Mouse (Mus musculus): Measurements from ENCODE around the gene Ctnnbl1. TPM values are rescaled to one million over a fixed set of nuclear protein-coding genes. Genes with fewer than 3 reads are reported as not detected.

The Ctnnbl1 gene
- polyA plus RNA-seq, 1 experiment from 2014 or later = 50.1 TPM

GRCm38 (mm10) chr2:157704991-157705776, 32.0 kb upstream of the Ctnnbl1 start:
- no peak overlapping the region for H3K9ac ChIP-seq (ENCODE audit: low read depth, low read length)
- no peak for DNase-seq (ENCODE audit: low spot score)
- no peak overlapping the region for H3K4me2 ChIP-seq (ENCODE audit: low read depth, low read length)
- no peak overlapping the region for H3K4me3 ChIP-seq (ENCODE audit: low read depth, low read length)
- no peaks in the 10 kb centered on the region for H3K9me3 ChIP-seq (ENCODE audit: control insufficient read depth, low read length)
- no peak for ATAC-seq (ENCODE audit: low read depth)
- H3K27ac ChIP-seq (replicated peaks; ENCODE audit: low read depth, low read length) = no peak overlapping the region
- H3K4me1 ChIP-seq (ENCODE audit: control insufficient read depth, insufficient read depth, low read length) = no peaks in the 10 kb centered on the region; the same call in 1 of the 2 replicates
- WGBS = 35% methylated on average over 28 of the region's 28 CpGs
- H3K27me3 ChIP-seq (replicated peaks; ENCODE audit: control insufficient read depth, insufficient read depth, low read length) = 0 out of 2 replicates have a peak, but pooled peaks cover 4% of the 10 kb centered on the region
- no peaks in the 10 kb centered on the region for H3K36me3 ChIP-seq (ENCODE audit: control insufficient read depth, insufficient read depth, low read length)

GRCm38 (mm10) chr2:157705777-157706158, 31.4 kb upstream of the Ctnnbl1 start:
- Histone ChIP-seq H3K4me2 (ENCODE audit: low read depth, low read length) (no peak overlapping the region), H3K4me3 (ENCODE audit: low read depth, low read length) (no peak overlapping the region), H3K27ac (replicated peaks; ENCODE audit: low read depth, low read length) (no peak overlapping the region), H3K4me1 (ENCODE audit: control insufficient read depth, insufficient read depth, low read length) (no peaks in the 10 kb centered on the region; the same call in 1 of the 2 replicates), H3K36me3 (ENCODE audit: control insufficient read depth, insufficient read depth, low read length) (no peaks in the 10 kb centered on the region), H3K27me3 (replicated peaks; ENCODE audit: control insufficient read depth, insufficient read depth, low read length) (0 out of 2 replicates have a peak, but pooled peaks cover 4% of the 10 kb centered on the region), H3K9ac (ENCODE audit: low read depth, low read length) (no peak overlapping the region), H3K9me3 (ENCODE audit: control insufficient read depth, low read length) (no peaks in the 10 kb centered on the region)
- 43% methylated on average over 5 of the region's 8 CpGs for WGBS
- ATAC-seq (ENCODE audit: low read depth) (no peak), DNase-seq (ENCODE audit: low spot score) (no peak)

GRCm38 (mm10) chr2:157707191-157707923, 29.8 kb upstream of the Ctnnbl1 start:
- no peak overlapping the region for H3K9ac ChIP-seq (ENCODE audit: low read depth, low read length)
- 55% methylated on average over 11 of the region's 11 CpGs for WGBS
- no peak overlapping the region for H3K4me3 ChIP-seq (ENCODE audit: low read depth, low read length)

GRCm38 (mm10) chr2:157712677-157713076, 24.5 kb upstream of the Ctnnbl1 start:
- no peak overlapping the region for H3K4me3 ChIP-seq (ENCODE audit: low read depth, low read length)
- no peaks in the 10 kb centered on the region for H3K36me3 ChIP-seq (ENCODE audit: control insufficient read depth, insufficient read depth, low read length)
- peaks cover 7% of the 10 kb centered on the region; the same call in 1 of the 2 replicates for H3K4me1 ChIP-seq (ENCODE audit: control insufficient read depth, insufficient read depth, low read length)
- H3K9ac ChIP-seq (ENCODE audit: low read depth, low read length) = no peak overlapping the region
- no peaks in the 10 kb centered on the region for H3K9me3 ChIP-seq (ENCODE audit: control insufficient read depth, low read length)
- no peak for ATAC-seq (ENCODE audit: low read depth)
- WGBS = 80% methylated on average over 6 of the region's 6 CpGs
- no peak overlapping the region for H3K27ac ChIP-seq (replicated peaks; ENCODE audit: low read depth, low read length)
- no peak for DNase-seq (ENCODE audit: low spot score)
- H3K27me3 ChIP-seq (replicated peaks; ENCODE audit: control insufficient read depth, insufficient read depth, low read length) = no peaks in the 10 kb centered on the region
- H3K4me2 ChIP-seq (ENCODE audit: low read depth, low read length) = no peak overlapping the region

More at GRCm38 (mm10) chr2:157707191-157707923, 29.8 kb upstream of the Ctnnbl1 start:
- no peak overlapping the region for H3K4me2 ChIP-seq (ENCODE audit: low read depth, low read length)
- DNase-seq (ENCODE audit: low spot score) (no peak), ATAC-seq (ENCODE audit: low read depth) (0 out of 2 replicates have a peak, but pooled peaks have one; percentile 12)
- H3K9me3 ChIP-seq (ENCODE audit: control insufficient read depth, low read length) = no peaks in the 10 kb centered on the region
- no peaks in the 10 kb centered on the region for H3K36me3 ChIP-seq (ENCODE audit: control insufficient read depth, insufficient read depth, low read length)
- no peak overlapping the region for H3K27ac ChIP-seq (replicated peaks; ENCODE audit: low read depth, low read length)
- no peaks in the 10 kb centered on the region; the same call in 1 of the 2 replicates for H3K4me1 ChIP-seq (ENCODE audit: control insufficient read depth, insufficient read depth, low read length)
- H3K27me3 ChIP-seq (replicated peaks; ENCODE audit: control insufficient read depth, insufficient read depth, low read length) = 0 out of 2 replicates have a peak, but pooled peaks cover 4% of the 10 kb centered on the region

- Histone ChIP-seq H3K4me3 (ENCODE audit: low read depth, low read length) (no peak overlapping the region), H3K9ac (ENCODE audit: low read depth, low read length) (no peak overlapping the region), H3K27ac (replicated peaks; ENCODE audit: low read depth, low read length) (no peak overlapping the region), H3K4me1 (ENCODE audit: control insufficient read depth, insufficient read depth, low read length) (0 out of 2 replicates have a peak, but pooled peaks cover 7% of the 10 kb centered on the region), H3K9me3 (ENCODE audit: control insufficient read depth, low read length) (no peaks in the 10 kb centered on the region), H3K36me3 (ENCODE audit: control insufficient read depth, insufficient read depth, low read length) (no peaks in the 10 kb centered on the region), H3K4me2 (ENCODE audit: low read depth, low read length) (no peak overlapping the region), H3K27me3 (replicated peaks; ENCODE audit: control insufficient read depth, insufficient read depth, low read length) (no peaks in the 10 kb centered on the region)
- DNase-seq (ENCODE audit: low spot score) (no peak), ATAC-seq (ENCODE audit: low read depth) (no peak)
- WGBS = 58% methylated on average over 12 of the region's 12 CpGs
These were observed 21.5 kb upstream of the Ctnnbl1 start for GRCm38 (mm10) chr2:157715586-157716191.

- H3K36me3 ChIP-seq (ENCODE audit: control insufficient read depth, insufficient read depth, low read length) = no peaks in the 10 kb centered on the region
- ATAC-seq (ENCODE audit: low read depth) (no peak), DNase-seq (ENCODE audit: low spot score) (no peak)
- H3K9ac ChIP-seq (ENCODE audit: low read depth, low read length) = no peak overlapping the region
- H3K4me3 ChIP-seq (ENCODE audit: low read depth, low read length) = no peak overlapping the region
- H3K4me2 ChIP-seq (ENCODE audit: low read depth, low read length) = no peak overlapping the region
- H3K4me1 ChIP-seq (ENCODE audit: control insufficient read depth, insufficient read depth, low read length) = 0 out of 2 replicates have a peak, but pooled peaks cover 7% of the 10 kb centered on the region
- no peak overlapping the region for H3K27ac ChIP-seq (replicated peaks; ENCODE audit: low read depth, low read length)
- 42% methylated on average over 4 of the region's 4 CpGs for WGBS
- no peaks in the 10 kb centered on the region for H3K9me3 ChIP-seq (ENCODE audit: control insufficient read depth, low read length)
- no peaks in the 10 kb centered on the region for H3K27me3 ChIP-seq (replicated peaks; ENCODE audit: control insufficient read depth, insufficient read depth, low read length)
These were observed 18.8 kb upstream of the Ctnnbl1 start for GRCm38 (mm10) chr2:157718441-157718840.

GRCm38 (mm10) chr2:157723883-157724573, 13.2 kb upstream of the Ctnnbl1 start:
- DNase-seq (ENCODE audit: low spot score) (peak; percentile 80), ATAC-seq (ENCODE audit: low read depth) (peak; percentile 81)
- H3K36me3 ChIP-seq (ENCODE audit: control insufficient read depth, insufficient read depth, low read length) = no peaks in the 10 kb centered on the region
- peaks cover 12% of the 10 kb centered on the region for H3K4me1 ChIP-seq (ENCODE audit: control insufficient read depth, insufficient read depth, low read length)
- no peak overlapping the region; the same call in 1 of the 2 replicates for H3K9ac ChIP-seq (ENCODE audit: low read depth, low read length)
- H3K27ac ChIP-seq (replicated peaks; ENCODE audit: low read depth, low read length) = peak overlapping the region; percentile 74
- peak overlapping the region; percentile 11 for H3K4me2 ChIP-seq (ENCODE audit: low read depth, low read length)
- WGBS = 25% methylated on average over 8 of the region's 8 CpGs
- H3K27me3 ChIP-seq (replicated peaks; ENCODE audit: control insufficient read depth, insufficient read depth, low read length) = no peaks in the 10 kb centered on the region
- no peaks in the 10 kb centered on the region for H3K9me3 ChIP-seq (ENCODE audit: control insufficient read depth, low read length)
- no peak overlapping the region for H3K4me3 ChIP-seq (ENCODE audit: low read depth, low read length)

GRCm38 (mm10) chr2:157724574-157724914, 12.7 kb upstream of the Ctnnbl1 start:
- H3K4me2 ChIP-seq (ENCODE audit: low read depth, low read length) = 0 out of 2 replicates have a peak overlapping the region, but pooled peaks have one; percentile 11

More at GRCm38 (mm10) chr2:157724574-157724914, 12.7 kb upstream of the Ctnnbl1 start:
- Histone ChIP-seq H3K4me3 (ENCODE audit: low read depth, low read length) (no peak overlapping the region), H3K4me1 (ENCODE audit: control insufficient read depth, insufficient read depth, low read length) (peaks cover 12% of the 10 kb centered on the region), H3K9me3 (ENCODE audit: control insufficient read depth, low read length) (no peaks in the 10 kb centered on the region), H3K27me3 (replicated peaks; ENCODE audit: control insufficient read depth, insufficient read depth, low read length) (no peaks in the 10 kb centered on the region), H3K9ac (ENCODE audit: low read depth, low read length) (no peak overlapping the region), H3K27ac (replicated peaks; ENCODE audit: low read depth, low read length) (peak overlapping the region; percentile 74), H3K36me3 (ENCODE audit: control insufficient read depth, insufficient read depth, low read length) (no peaks in the 10 kb centered on the region)
- ATAC-seq (ENCODE audit: low read depth) = peak; percentile 26; the same call in 1 of the 2 replicates
- WGBS = 31% methylated on average over 5 of the region's 5 CpGs
- no peak for DNase-seq (ENCODE audit: low spot score)

Measured in embryonic facial prominence, embryonic 14.5 days (tissue).